Mouse (Mus musculus): ENCODE data around the gene Atoh8. TPM values are rescaled to one million over a fixed set of nuclear protein-coding genes. Genes with fewer than 3 reads are reported as not detected.

Gene Atoh8
- 13.3 and 14.2 TPM in 2 replicates for polyA plus RNA-seq (2014; fragmentation: Nextera tagmentation; extraction: Ambion mirVana)

- peak within 1 kb of the TSS; percentile 69 for H3K4me3 ChIP-seq (ENCODE audit: low read length)
- peaks cover 16% of the 10 kb centered on the region; the same call in 1 of the 2 replicates for H3K27me3 ChIP-seq (ENCODE audit: control insufficient read depth, insufficient read depth, low read length)
- peak within 1 kb of the TSS; percentile 66 for H3K9ac ChIP-seq (ENCODE audit: low read depth, low read length)
- no peaks in the 10 kb centered on the region for H3K36me3 ChIP-seq (ENCODE audit: control insufficient read depth, insufficient read depth, low read length)
- H3K9me3 ChIP-seq (ENCODE audit: control insufficient read depth, low read length): no peaks in the 10 kb centered on the region
- H3K4me2 ChIP-seq (replicated peaks; ENCODE audit: low read depth, low read length): peak within 1 kb of the TSS; percentile 97
- H3K4me1 ChIP-seq (ENCODE audit: control insufficient read depth, insufficient read depth, low read length): peaks cover 25% of the 10 kb centered on the region
- H3K27ac ChIP-seq (ENCODE audit: low read depth, low read length): peak within 1 kb of the TSS; percentile 77; the same call in 1 of the 2 replicates
- ATAC-seq (ENCODE audit: low FRiP score, low TSS enrichment): peak; percentile 65
- WGBS: 1% methylated on average over 68 of the region's 68 CpGs
These were observed at the start of gene Atoh8 for GRCm38 (mm10) chr6:72235098-72235806. TSS of gene Atoh8 (minus strand) at chr6:72235577.

GRCm38 (mm10) chr6:72283914-72284313 is 48.5 kb upstream of the Atoh8 start:
- no peak overlapping the region for H3K4me2 ChIP-seq (replicated peaks; ENCODE audit: low read depth, low read length)
- no peaks in the 10 kb centered on the region for H3K27me3 ChIP-seq (ENCODE audit: control insufficient read depth, insufficient read depth, low read length)
- H3K4me1 ChIP-seq (ENCODE audit: control insufficient read depth, insufficient read depth, low read length): no peaks in the 10 kb centered on the region
- ATAC-seq (ENCODE audit: low FRiP score, low TSS enrichment): no peak
- H3K4me3 ChIP-seq (ENCODE audit: low read length): no peak overlapping the region
- H3K36me3 ChIP-seq (ENCODE audit: control insufficient read depth, insufficient read depth, low read length): no peaks in the 10 kb centered on the region
- no peak overlapping the region for H3K9ac ChIP-seq (ENCODE audit: low read depth, low read length)
- no peaks in the 10 kb centered on the region for H3K9me3 ChIP-seq (ENCODE audit: control insufficient read depth, low read length)
- 23% methylated on average over 4 of the region's 4 CpGs for WGBS
- no peak overlapping the region for H3K27ac ChIP-seq (ENCODE audit: low read depth, low read length)

- ATAC-seq (ENCODE audit: low FRiP score, low TSS enrichment): no peak
- Histone ChIP-seq H3K9me3 (ENCODE audit: control insufficient read depth, low read length) (no peaks in the 10 kb centered on the region), H3K36me3 (ENCODE audit: control insufficient read depth, insufficient read depth, low read length) (no peaks in the 10 kb centered on the region), H3K4me2 (replicated peaks; ENCODE audit: low read depth, low read length) (no peak overlapping the region), H3K27ac (ENCODE audit: low read depth, low read length) (no peak overlapping the region), H3K9ac (ENCODE audit: low read depth, low read length) (no peak overlapping the region), H3K27me3 (ENCODE audit: control insufficient read depth, insufficient read depth, low read length) (no peaks in the 10 kb centered on the region), H3K4me1 (ENCODE audit: control insufficient read depth, insufficient read depth, low read length) (no peaks in the 10 kb centered on the region), H3K4me3 (ENCODE audit: low read length) (no peak overlapping the region)
- WGBS: 71% methylated on average over 7 of the region's 7 CpGs
These were observed 45.1 kb upstream of the Atoh8 start for GRCm38 (mm10) chr6:72280410-72280998.

- Histone ChIP-seq H3K36me3 (ENCODE audit: control insufficient read depth, insufficient read depth, low read length) (no peaks in the 10 kb centered on the region), H3K9ac (ENCODE audit: low read depth, low read length) (no peak overlapping the region), H3K4me1 (ENCODE audit: control insufficient read depth, insufficient read depth, low read length) (no peaks in the 10 kb centered on the region), H3K4me2 (replicated peaks; ENCODE audit: low read depth, low read length) (no peak overlapping the region), H3K27me3 (ENCODE audit: control insufficient read depth, insufficient read depth, low read length) (no peaks in the 10 kb centered on the region), H3K4me3 (ENCODE audit: low read length) (no peak overlapping the region), H3K9me3 (ENCODE audit: control insufficient read depth, low read length) (no peaks in the 10 kb centered on the region), H3K27ac (ENCODE audit: low read depth, low read length) (no peak overlapping the region)
- ATAC-seq (ENCODE audit: low FRiP score, low TSS enrichment): no peak
- WGBS: 85% methylated on average over 7 of the region's 7 CpGs
These were observed 44.1 kb upstream of the Atoh8 start for GRCm38 (mm10) chr6:72279505-72279904.

GRCm38 (mm10) chr6:72278835-72279234 is 43.5 kb upstream of the Atoh8 start:
- Histone ChIP-seq H3K36me3 (ENCODE audit: control insufficient read depth, insufficient read depth, low read length) (no peaks in the 10 kb centered on the region), H3K9me3 (ENCODE audit: control insufficient read depth, low read length) (no peaks in the 10 kb centered on the region), H3K4me1 (ENCODE audit: control insufficient read depth, insufficient read depth, low read length) (no peaks in the 10 kb centered on the region), H3K27ac (ENCODE audit: low read depth, low read length) (no peak overlapping the region), H3K9ac (ENCODE audit: low read depth, low read length) (no peak overlapping the region), H3K4me3 (ENCODE audit: low read length) (no peak overlapping the region), H3K27me3 (ENCODE audit: control insufficient read depth, insufficient read depth, low read length) (no peaks in the 10 kb centered on the region), H3K4me2 (replicated peaks; ENCODE audit: low read depth, low read length) (no peak overlapping the region)
- ATAC-seq (ENCODE audit: low FRiP score, low TSS enrichment): no peak
- WGBS: 80% methylated on average over 4 of the region's 4 CpGs

- no peak overlapping the region for H3K4me3 ChIP-seq (ENCODE audit: low read length)
- H3K4me2 ChIP-seq (replicated peaks; ENCODE audit: low read depth, low read length): no peak overlapping the region
- H3K4me1 ChIP-seq (ENCODE audit: control insufficient read depth, insufficient read depth, low read length): no peaks in the 10 kb centered on the region
- H3K9me3 ChIP-seq (ENCODE audit: control insufficient read depth, low read length): no peaks in the 10 kb centered on the region
- H3K27me3 ChIP-seq (ENCODE audit: control insufficient read depth, insufficient read depth, low read length): no peaks in the 10 kb centered on the region
- 83% methylated on average over 9 of the region's 9 CpGs for WGBS
- ATAC-seq (ENCODE audit: low FRiP score, low TSS enrichment): no peak
- H3K27ac ChIP-seq (ENCODE audit: low read depth, low read length): no peak overlapping the region
- H3K9ac ChIP-seq (ENCODE audit: low read depth, low read length): no peak overlapping the region
- no peaks in the 10 kb centered on the region for H3K36me3 ChIP-seq (ENCODE audit: control insufficient read depth, insufficient read depth, low read length)
These were observed 42.3 kb upstream of the Atoh8 start for GRCm38 (mm10) chr6:72277508-72278166.

GRCm38 (mm10) chr6:72276972-72277441 is 41.6 kb upstream of the Atoh8 start:
- Histone ChIP-seq H3K36me3 (ENCODE audit: control insufficient read depth, insufficient read depth, low read length) (no peaks in the 10 kb centered on the region), H3K9ac (ENCODE audit: low read depth, low read length) (no peak overlapping the region), H3K4me1 (ENCODE audit: control insufficient read depth, insufficient read depth, low read length) (no peaks in the 10 kb centered on the region), H3K27ac (ENCODE audit: low read depth, low read length) (peak overlapping the region; percentile 12; the same call in 1 of the 2 replicates), H3K4me2 (replicated peaks; ENCODE audit: low read depth, low read length) (no peak overlapping the region), H3K4me3 (ENCODE audit: low read length) (no peak overlapping the region), H3K27me3 (ENCODE audit: control insufficient read depth, insufficient read depth, low read length) (no peaks in the 10 kb centered on the region), H3K9me3 (ENCODE audit: control insufficient read depth, low read length) (no peaks in the 10 kb centered on the region)
- ATAC-seq (ENCODE audit: low FRiP score, low TSS enrichment): peak; percentile 24; the same call in 1 of the 2 replicates
- 59% methylated on average over 13 of the region's 13 CpGs for WGBS

- no peaks in the 10 kb centered on the region for H3K9me3 ChIP-seq (ENCODE audit: control insufficient read depth, low read length)
- H3K9ac ChIP-seq (ENCODE audit: low read depth, low read length): no peak overlapping the region
- no peak for ATAC-seq (ENCODE audit: low FRiP score, low TSS enrichment)
- H3K27me3 ChIP-seq (ENCODE audit: control insufficient read depth, insufficient read depth, low read length): no peaks in the 10 kb centered on the region
- H3K36me3 ChIP-seq (ENCODE audit: control insufficient read depth, insufficient read depth, low read length): no peaks in the 10 kb centered on the region
- 93% methylated on average over 6 of the region's 6 CpGs for WGBS
- no peak overlapping the region for H3K27ac ChIP-seq (ENCODE audit: low read depth, low read length)
- H3K4me3 ChIP-seq (ENCODE audit: low read length): no peak overlapping the region
- no peaks in the 10 kb centered on the region for H3K4me1 ChIP-seq (ENCODE audit: control insufficient read depth, insufficient read depth, low read length)
- H3K4me2 ChIP-seq (replicated peaks; ENCODE audit: low read depth, low read length): no peak overlapping the region
These were observed 40.8 kb upstream of the Atoh8 start for GRCm38 (mm10) chr6:72276141-72276540.

GRCm38 (mm10) chr6:72275527-72275926 is 40.1 kb upstream of the Atoh8 start:
- H3K9ac ChIP-seq (ENCODE audit: low read depth, low read length): no peak overlapping the region
- H3K4me2 ChIP-seq (replicated peaks; ENCODE audit: low read depth, low read length): no peak overlapping the region
- no peaks in the 10 kb centered on the region for H3K27me3 ChIP-seq (ENCODE audit: control insufficient read depth, insufficient read depth, low read length)
- WGBS: 66% methylated on average over 4 of the region's 4 CpGs
- no peaks in the 10 kb centered on the region for H3K4me1 ChIP-seq (ENCODE audit: control insufficient read depth, insufficient read depth, low read length)
- no peak for ATAC-seq (ENCODE audit: low FRiP score, low TSS enrichment)
- H3K27ac ChIP-seq (ENCODE audit: low read depth, low read length): no peak overlapping the region
- no peaks in the 10 kb centered on the region for H3K9me3 ChIP-seq (ENCODE audit: control insufficient read depth, low read length)
- no peak overlapping the region for H3K4me3 ChIP-seq (ENCODE audit: low read length)
- H3K36me3 ChIP-seq (ENCODE audit: control insufficient read depth, insufficient read depth, low read length): no peaks in the 10 kb centered on the region
